Mouse (Mus musculus): ENCODE measurements around the gene Sgsm3.

DNA sequence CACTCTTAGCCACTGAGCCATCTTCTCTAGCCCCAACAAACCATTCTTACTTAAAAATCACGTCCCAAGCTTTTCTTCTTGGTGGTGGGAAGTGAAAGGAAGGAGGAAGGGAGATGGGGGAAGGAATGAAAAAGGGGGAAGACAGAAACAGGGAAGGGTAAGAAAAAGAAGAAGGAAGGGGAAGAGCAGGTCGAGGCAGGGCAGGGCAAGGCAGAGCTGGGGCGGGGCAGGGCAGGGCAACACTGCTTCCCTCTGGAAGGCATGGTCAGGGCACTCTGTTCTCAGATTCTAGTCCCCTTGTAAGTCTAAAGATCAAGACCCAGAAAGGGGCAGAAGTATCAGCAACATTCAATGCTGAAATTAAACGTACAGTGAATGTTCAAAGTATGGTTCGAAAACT, 80.2 kb downstream of the Sgsm3 start:
- TF ChIP-seq CTCF (IDR thresholded peaks at IDR 0.05; ENCODE audit: extremely low read depth, insufficient read length, insufficient replicate concordance, low read depth, low read length) (no peak), POLR2A (IDR thresholded peaks at IDR 0.05; ENCODE audit: low read depth, low read length) (no peak)

Data from small intestine, adult 2 months (tissue).